Mouse (Mus musculus) cortical plate, adult 2 months (tissue): Measurements from ENCODE around the gene Ptpn7. TPM values are rescaled to one million over a fixed set of nuclear protein-coding genes. Genes with fewer than 3 reads are reported as not detected.

Experiments used
- H3K27ac ChIP-seq: fragments of 200-500 bp; 2 replicates; pipeline ENCODE4 v1.5.1; 2012; ENCODE audit warnings: low read length, control low read depth, inconsistent platforms; ENCODE audit not compliant: insufficient read depth
- H3K4me1 ChIP-seq: fragments of 200-500 bp; 2 replicates; pipeline ENCODE4 v1.6.1; 2011; ENCODE audit warnings: low read length; ENCODE audit not compliant: control insufficient read depth, insufficient read depth
- H3K4me3 ChIP-seq: fragments of 200-500 bp; 2 replicates; pipeline ENCODE4 v1.5.1; 2011; ENCODE audit warnings: mild to moderate bottlenecking, low read length, control low read depth; ENCODE audit not compliant: insufficient read depth
- CTCF ChIP-seq: fragments of 200-500 bp; IDR thresholded peaks from 2 replicates; pipeline ENCODE4 v1.5.1; 2011; ENCODE audit warnings: mild to moderate bottlenecking, control low read depth, low read length; ENCODE audit not compliant: insufficient read depth; ENCODE audit errors: extremely low read depth
- POLR2A ChIP-seq: fragments of 200-500 bp; IDR thresholded peaks from 2 replicates; pipeline ENCODE4 v1.6.1; 2011; ENCODE audit warnings: mild to moderate bottlenecking, low read length, control low read depth; ENCODE audit not compliant: insufficient read depth; ENCODE audit errors: extremely low read depth
- polyA plus RNA-seq: library from polyadenylated mRNA; depleted of rRNA; stranded (reverse); fragments of >200 nt; gene quantifications from 2 replicates; pipeline ENCODE4 v1.2.3, GENCODE M21; 2012

Ptpn7 gene
- polyA plus RNA-seq, 1 experiment, result 0.86 TPM

GRCm38 (mm10) chr1:135126443-135127027 is 6.0 kb upstream of the Ptpn7 start:
- Histone ChIP-seq H3K4me1 (peaks cover 5% of the 10 kb centered on the region), H3K27ac (no peak overlapping the region), H3K4me3 (no peak overlapping the region)
- TF ChIP-seq CTCF (no peak), POLR2A (no peak)

GRCm38 (mm10) chr1:135128011-135128441 is 4.5 kb upstream of the Ptpn7 start:
- peaks cover 5% of the 10 kb centered on the region for H3K4me1 ChIP-seq
- no peak overlapping the region for H3K27ac ChIP-seq
- TF ChIP-seq POLR2A (no peak), CTCF (no peak)
- H3K4me3 ChIP-seq, result no peak overlapping the region

DNA sequence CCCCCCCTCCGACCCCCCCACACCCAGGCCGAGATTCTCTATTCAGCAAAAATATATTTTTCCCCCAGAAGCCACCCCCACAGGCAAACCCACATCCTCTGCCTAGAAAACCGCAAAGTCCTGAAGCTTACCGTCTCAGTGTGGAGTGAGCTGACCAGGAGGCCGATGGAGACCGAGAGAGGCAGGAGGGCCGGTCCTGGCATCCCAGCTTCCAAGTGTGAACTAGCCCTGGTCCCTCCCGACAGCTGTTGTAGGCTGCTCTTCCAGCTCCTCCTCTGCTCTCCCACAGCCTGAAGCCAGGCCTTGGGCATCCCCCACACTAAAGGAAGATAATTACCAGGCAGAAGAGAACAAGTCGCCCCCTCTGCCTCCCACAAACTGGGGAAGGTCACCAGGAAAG is 3.5 kb upstream of the Ptpn7 start:
- H3K27ac ChIP-seq, result no peak overlapping the region
- peaks cover 5% of the 10 kb centered on the region for H3K4me1 ChIP-seq

DNA sequence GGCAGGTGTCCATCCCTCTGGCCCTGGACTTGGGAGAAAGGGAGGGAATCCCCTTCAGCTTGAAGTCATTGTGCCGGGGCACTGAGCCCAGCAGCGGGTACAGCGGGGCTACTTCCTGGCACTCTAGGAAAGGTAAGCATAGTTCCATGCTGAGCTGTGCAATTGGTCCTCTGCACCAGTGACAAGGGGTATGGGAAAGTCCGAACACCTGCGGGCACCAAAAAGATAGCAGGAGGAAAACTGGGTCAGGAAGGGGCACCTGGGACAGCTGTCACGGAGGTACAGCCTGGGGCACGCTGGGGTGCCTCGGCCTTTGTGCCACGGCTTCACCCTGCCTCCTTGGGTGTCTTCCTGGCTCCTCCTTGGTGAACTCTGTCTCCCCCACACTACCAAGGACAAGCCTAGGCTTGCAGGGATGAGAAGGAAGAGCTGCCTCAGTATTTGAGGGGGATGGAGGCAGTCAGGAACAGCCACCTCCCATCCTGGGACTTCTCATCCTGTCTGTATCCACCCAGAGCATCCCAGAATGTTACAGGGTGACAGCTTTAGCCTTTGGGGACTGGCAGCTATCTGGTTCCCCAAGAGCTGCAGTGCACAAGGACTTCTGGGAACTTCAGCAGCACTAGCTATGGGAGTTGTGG is 2.8 kb upstream of the Ptpn7 start:
- H3K27ac ChIP-seq, result no peak overlapping the region
- H3K4me1 ChIP-seq, result peaks cover 5% of the 10 kb centered on the region
- TF ChIP-seq CTCF (no peak), POLR2A (no peak)
- no peak overlapping the region for H3K4me3 ChIP-seq

More for the DNA sequence above, 3.5 kb upstream of the Ptpn7 start:
- H3K4me3 ChIP-seq, result no peak overlapping the region
- no peak for TF ChIP-seq CTCF
- TF ChIP-seq POLR2A, result no peak

DNA sequence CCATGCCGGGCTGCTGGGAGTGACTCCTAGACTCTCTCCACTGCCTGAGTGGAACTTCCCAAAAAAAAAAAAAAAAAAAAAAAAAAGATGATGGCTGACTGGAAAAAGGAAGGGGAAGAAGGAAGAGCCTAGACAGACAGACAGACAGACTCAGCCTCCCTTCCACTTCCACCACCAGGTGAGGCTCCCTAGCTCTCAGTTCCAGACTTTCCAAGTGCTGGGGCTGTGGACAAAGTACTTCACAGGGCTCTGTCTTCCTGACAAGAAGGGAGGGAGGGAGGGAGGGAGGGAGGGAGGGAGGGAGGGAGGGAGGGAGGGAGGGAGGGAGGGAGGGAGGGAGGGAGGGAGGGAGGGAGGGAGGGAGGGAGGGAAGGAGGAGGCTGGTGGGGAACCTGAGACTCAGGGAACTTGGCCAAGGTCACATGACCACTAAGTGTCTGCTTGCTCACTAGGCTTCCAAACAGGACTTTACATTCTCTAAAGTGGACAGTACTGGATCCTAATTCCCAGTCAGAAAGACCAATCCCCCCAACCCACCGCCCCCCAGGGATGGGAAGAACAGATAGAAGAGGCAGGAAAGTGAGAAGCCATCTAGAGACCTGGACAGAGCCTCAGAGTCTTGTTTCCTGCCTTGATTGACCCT is 2.0 kb upstream of the Ptpn7 start:
- Histone ChIP-seq H3K4me1 (peaks cover 5% of the 10 kb centered on the region), H3K4me3 (no peak overlapping the region)
- TF ChIP-seq POLR2A (no peak), CTCF (no peak)

GRCm38 (mm10) chr1:135131034-135131433 is 1.5 kb upstream of the Ptpn7 start:
- no peak for TF ChIP-seq POLR2A
- TF ChIP-seq CTCF, result no peak
- H3K4me1 ChIP-seq, result peaks cover 5% of the 10 kb centered on the region
- H3K4me3 ChIP-seq, result no peak overlapping the region
- H3K27ac ChIP-seq, result no peak overlapping the region

More for the DNA sequence above, 2.0 kb upstream of the Ptpn7 start:
- H3K27ac ChIP-seq, result no peak overlapping the region

GRCm38 (mm10) chr1:135131560-135131959 is 940 bp upstream of the Ptpn7 start:
- H3K4me1 ChIP-seq, result peaks cover 3% of the 10 kb centered on the region; the same call in 1 of the 2 replicates
- H3K27ac ChIP-seq, result no peak overlapping the region
- TF ChIP-seq POLR2A (no peak), CTCF (no peak)
- H3K4me3 ChIP-seq, result no peak overlapping the region

DNA sequence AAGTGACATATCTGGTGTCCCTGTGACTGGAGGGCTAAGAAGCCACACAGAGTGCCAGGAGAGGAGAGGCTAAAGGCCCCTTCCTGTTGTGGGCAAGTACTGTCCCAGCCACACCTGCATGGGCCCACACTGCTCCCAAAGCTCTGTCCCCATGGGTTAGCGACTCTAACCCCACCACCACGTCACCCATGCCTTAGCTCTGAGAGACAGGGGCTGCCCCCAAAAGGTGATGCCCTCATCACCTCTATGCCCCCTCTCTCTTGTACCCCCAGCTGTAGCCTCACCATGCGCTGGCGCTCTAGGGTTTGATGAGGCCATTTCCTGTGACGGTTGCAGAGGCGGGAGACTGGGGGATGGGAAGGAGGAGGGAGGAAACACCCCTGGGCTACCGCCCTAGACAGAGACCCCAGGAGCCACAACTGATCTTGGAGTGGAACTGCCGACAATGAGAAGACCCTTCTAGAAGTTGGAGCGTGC is 431 bp downstream of the Ptpn7 start:
- H3K4me1 ChIP-seq, result no peaks in the 10 kb centered on the region
- H3K27ac ChIP-seq, result no peak overlapping the region
- no peak for TF ChIP-seq CTCF
- TF ChIP-seq POLR2A, result no peak
- no peak overlapping the region for H3K4me3 ChIP-seq

GRCm38 (mm10) chr1:135133678-135134435 is 1.4 kb downstream of the Ptpn7 start:
- Histone ChIP-seq H3K4me3 (no peak overlapping the region), H3K27ac (no peak overlapping the region), H3K4me1 (no peaks in the 10 kb centered on the region)
- no peak for TF ChIP-seq CTCF
- TF ChIP-seq POLR2A, result no peak
